Mouse (Mus musculus) gastrocnemius, adult 18-20 months (tissue): ENCODE data around the gene Shld2. TPM values are rescaled to one million over a fixed set of nuclear protein-coding genes. Genes with fewer than 3 reads are reported as not detected.
"Not testable (repeated sequence)": the region's sequence is repeated elsewhere in the genome, so short reads cannot be mapped to it uniquely, and the experiment has no call there.

Source experiments
- DNase-seq: peaks from one replicate; pipeline ENCODE4 v3.0.0; 2021; ENCODE audit warnings: low spot score
- total RNA-seq, 2 experiments: library from RNA; stranded (reverse); gene quantifications; 2 replicates each; pipeline ENCODE4 v1.2.3; 2021

Gene Shld2
- total RNA-seq, 2 experiments from 2014 or later = 10.0 to 12.9 TPM

- no peak for DNase-seq
Observed at GRCm38 (mm10) chr14:34323576-34324085, 13.3 kb upstream of the Shld2 start.

GRCm38 (mm10) chr14:34318113-34318512 lies 7.8 kb upstream of the Shld2 start:
- no peak for DNase-seq

GRCm38 (mm10) chr14:34317431-34317830 lies 7.1 kb upstream of the Shld2 start:
- DNase-seq = no peak

GRCm38 (mm10) chr14:34316346-34316745 lies 6.1 kb upstream of the Shld2 start:
- no peak for DNase-seq

- no peak for DNase-seq
Observed at GRCm38 (mm10) chr14:34314796-34315195, 4.5 kb upstream of the Shld2 start.

DNA sequence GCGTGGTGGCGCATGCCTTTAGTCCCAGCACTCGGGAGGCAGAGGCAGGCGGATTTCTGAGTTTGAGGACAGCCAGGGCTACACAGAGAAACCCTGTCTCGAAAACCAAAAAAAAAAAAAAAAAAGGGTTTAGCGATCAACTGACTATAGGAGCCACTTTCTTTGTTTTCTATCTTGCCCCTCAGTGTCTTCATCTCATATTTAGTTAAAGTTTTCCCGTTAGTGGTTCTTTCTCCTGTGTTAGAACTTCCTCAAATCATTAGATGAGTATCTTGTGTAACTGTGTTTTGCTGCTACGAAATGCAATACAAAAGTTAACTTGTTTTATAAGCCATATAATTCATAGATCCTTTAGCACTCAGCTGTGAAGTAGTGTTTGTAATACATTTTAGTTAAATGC lies 4.1 kb upstream of the Shld2 start:
- DNase-seq = not testable (repeated sequence)

- DNase-seq = no peak
Observed at GRCm38 (mm10) chr14:34313612-34314011, 3.3 kb upstream of the Shld2 start.

DNA sequence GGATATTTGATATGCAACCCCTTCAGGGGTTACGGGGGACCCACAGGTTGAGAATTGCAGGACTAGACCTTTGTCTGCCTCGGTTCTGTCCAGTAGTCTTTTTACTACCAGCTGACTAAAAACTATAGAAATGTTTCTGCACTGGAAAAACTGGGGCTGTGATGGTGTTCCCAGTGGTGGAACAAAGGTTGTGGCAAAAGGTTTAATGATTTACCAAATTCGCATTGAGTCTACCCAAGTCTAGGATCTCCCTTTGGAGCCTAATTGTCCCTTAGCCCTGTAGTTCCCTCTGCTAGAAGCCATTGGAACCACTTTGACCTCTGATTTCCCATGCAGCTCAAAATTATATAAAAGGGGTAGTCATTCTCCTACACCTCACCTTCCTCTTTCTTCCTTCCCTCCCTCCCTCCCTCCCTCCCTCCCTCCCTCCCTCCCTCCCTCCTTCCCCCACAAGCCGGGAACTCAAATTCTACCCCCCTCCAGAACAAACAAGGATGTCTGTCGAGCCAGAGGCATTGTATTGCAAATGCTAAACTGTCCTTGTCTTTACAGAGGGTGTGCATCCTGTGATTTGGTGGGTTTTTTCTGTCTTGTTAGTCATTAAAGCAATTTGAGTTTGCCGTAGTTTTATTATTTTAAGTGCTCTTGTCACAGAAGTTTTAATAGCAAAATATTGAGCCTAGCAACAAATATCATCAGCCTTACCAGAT lies 2.2 kb upstream of the Shld2 start:
- DNase-seq = no peak

GRCm38 (mm10) chr14:34311691-34312090 lies 1.4 kb upstream of the Shld2 start:
- DNase-seq = no peak

DNA sequence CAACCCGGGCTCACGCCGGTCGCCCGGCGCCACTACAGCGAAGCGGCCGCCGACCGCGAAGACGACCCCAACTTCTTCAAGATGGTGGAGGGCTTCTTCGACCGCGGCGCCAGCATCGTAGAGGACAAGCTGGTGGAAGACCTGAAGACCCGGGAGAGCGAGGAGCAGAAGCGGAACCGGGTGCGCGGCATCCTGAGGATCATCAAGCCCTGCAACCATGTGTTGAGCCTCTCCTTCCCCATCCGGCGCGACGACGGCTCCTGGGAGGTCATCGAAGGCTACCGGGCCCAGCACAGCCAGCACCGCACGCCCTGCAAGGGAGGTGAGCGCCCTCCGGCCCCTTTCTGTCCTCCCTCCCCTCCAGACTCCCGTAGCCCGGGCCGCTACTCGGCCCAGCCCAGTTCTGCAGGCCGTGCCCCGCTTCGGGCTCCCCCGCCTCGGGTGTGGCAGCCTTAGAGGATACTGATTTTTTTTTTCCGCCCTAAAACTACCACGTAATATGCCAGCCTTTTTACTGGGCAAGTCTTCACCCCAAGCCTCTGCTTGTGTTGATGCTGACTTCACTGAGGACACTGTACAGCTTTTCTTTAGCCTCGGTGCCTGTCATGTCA lies 833 bp upstream of the Shld2 start:
- DNase-seq = peak; percentile 51

DNA sequence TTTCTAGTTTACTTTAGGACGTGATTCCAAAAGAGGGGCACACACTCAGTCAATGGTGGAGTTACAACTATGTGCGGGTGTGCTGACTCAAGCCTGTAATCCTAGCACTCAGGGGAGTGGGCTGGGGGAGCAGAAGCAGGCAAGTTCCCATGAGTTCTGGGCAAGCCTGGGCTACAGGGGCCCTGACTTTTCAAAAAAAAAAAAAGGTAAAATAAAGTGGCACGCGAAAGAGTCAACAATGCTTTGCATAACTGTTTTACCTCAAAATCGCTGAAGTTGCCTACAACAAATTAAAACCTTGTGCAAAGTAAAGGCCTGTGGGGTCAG lies 423 bp downstream of the Shld2 start:
- DNase-seq = no peak

- no peak for DNase-seq
Observed at GRCm38 (mm10) chr14:34309266-34309665, 1.0 kb downstream of the Shld2 start.

- DNase-seq = no peak
Observed at GRCm38 (mm10) chr14:34303265-34303680, 7.0 kb downstream of the Shld2 start.

GRCm38 (mm10) chr14:34302681-34303242 lies 7.5 kb downstream of the Shld2 start:
- DNase-seq = no peak

GRCm38 (mm10) chr14:34298871-34299700 lies 11.2 kb downstream of the Shld2 start:
- no peak for DNase-seq

GRCm38 (mm10) chr14:34297634-34298033 lies 12.7 kb downstream of the Shld2 start:
- peak; percentile 56 for DNase-seq

GRCm38 (mm10) chr14:34297038-34297437 lies 13.3 kb downstream of the Shld2 start:
- DNase-seq = no peak

DNA sequence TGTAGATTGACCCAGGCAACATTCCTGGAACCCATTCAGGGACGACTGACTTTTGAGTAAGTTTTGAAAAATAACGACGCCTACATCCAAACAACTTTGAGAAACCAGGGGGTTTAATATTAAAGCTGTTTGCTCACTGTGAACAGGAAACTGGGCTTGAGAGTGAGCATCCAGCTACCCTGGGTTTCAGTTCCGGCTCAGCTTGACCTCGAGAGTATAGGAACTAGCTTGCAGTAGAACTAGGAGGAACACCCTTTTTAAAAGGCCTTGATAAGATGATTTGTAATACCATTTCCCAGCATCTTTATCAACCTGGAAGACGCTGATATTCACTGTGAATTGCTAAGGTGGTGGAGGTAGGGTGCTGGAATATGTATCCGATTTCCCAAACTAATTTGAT lies 13.9 kb downstream of the Shld2 start:
- no peak for DNase-seq

DNA sequence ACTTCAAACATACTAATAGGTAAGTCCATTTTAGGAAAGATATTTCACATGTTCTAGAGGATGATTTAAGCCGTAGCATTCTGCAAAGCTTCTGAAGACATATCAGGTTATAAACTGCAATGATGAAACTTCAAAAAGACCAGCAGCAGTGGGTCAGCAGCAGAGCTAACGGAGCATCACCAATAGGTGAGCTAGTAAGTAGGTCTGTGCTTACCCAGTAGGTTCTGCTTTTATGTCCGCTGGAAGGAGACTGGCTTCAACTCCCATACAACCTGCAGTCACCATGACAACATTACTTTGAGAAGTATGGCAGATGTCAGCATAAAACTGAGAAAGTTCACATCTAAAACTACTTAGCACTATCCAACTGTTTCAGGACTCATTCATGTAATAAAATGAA lies 16.7 kb downstream of the Shld2 start:
- DNase-seq = no peak

DNA sequence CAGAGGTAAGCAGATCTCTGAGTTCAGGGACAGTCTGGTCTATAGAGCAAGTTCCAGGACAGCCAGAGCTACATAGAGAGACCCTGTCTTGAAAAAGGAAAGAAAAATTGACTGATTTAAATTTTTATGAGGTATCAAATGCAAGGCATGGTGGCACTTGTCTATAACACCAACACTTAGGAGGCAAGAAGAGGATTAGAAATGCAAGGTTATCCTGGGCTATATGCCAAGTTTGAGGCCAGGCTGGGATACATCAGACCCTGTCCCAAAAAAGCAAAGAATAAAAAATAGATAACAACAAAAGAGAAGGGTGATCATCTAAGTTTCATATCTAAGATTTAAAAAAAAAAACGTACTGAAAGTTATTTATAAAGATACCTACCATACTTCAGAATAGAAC lies 20.1 kb downstream of the Shld2 start:
- no peak for DNase-seq

- DNase-seq = no peak
Observed at GRCm38 (mm10) chr14:34289259-34290015, 20.9 kb downstream of the Shld2 start.
